Mouse (Mus musculus) MEL-GATA-1-ER (cell line): ENCODE measurements around the gene Kif1b.

ENCODE experiments used
- DNase-seq: peaks from one replicate; pipeline ENCODE4 v3.0.0-alpha.2; 2012; ENCODE audit warnings: low read depth; ENCODE audit errors: extremely low read depth

The Kif1b gene

GRCm38 (mm10) chr4:149307596-149308490, at the start of gene Kif1b:
Gene Kif1b (minus strand): TSS chr4:149307693.
- DNase-seq, result peak; percentile 66

- DNase-seq, result no peak
Measured at GRCm38 (mm10) chr4:149354671-149355070, 47.2 kb upstream of the Kif1b start.

- DNase-seq, result no peak
Measured at GRCm38 (mm10) chr4:149351596-149352150, 44.2 kb upstream of the Kif1b start.

- DNase-seq, result no peak
Measured at GRCm38 (mm10) chr4:149348963-149349362, 41.5 kb upstream of the Kif1b start.

- DNase-seq, result no peak
Measured at GRCm38 (mm10) chr4:149345873-149346272, 38.4 kb upstream of the Kif1b start.

- no peak for DNase-seq
Measured at GRCm38 (mm10) chr4:149344311-149344710, 36.8 kb upstream of the Kif1b start.

- no peak for DNase-seq
Measured at GRCm38 (mm10) chr4:149340680-149341079, 33.2 kb upstream of the Kif1b start.

- no peak for DNase-seq
Measured at GRCm38 (mm10) chr4:149339426-149340214, 32.1 kb upstream of the Kif1b start.

- no peak for DNase-seq
Measured at GRCm38 (mm10) chr4:149338137-149338536, 30.6 kb upstream of the Kif1b start.

GRCm38 (mm10) chr4:149337353-149337752, 29.9 kb upstream of the Kif1b start:
- DNase-seq, result no peak

GRCm38 (mm10) chr4:149336302-149336701, 28.8 kb upstream of the Kif1b start:
- no peak for DNase-seq

- DNase-seq, result no peak
Measured at GRCm38 (mm10) chr4:149334881-149335280, 27.4 kb upstream of the Kif1b start.

GRCm38 (mm10) chr4:149332726-149333125, 25.2 kb upstream of the Kif1b start:
- no peak for DNase-seq

- DNase-seq, result no peak
Measured at GRCm38 (mm10) chr4:149330495-149330894, 23.0 kb upstream of the Kif1b start.

GRCm38 (mm10) chr4:149328735-149329134, 21.2 kb upstream of the Kif1b start:
- no peak for DNase-seq

- DNase-seq, result no peak
Measured at GRCm38 (mm10) chr4:149327281-149327680, 19.8 kb upstream of the Kif1b start.

- no peak for DNase-seq
Measured at GRCm38 (mm10) chr4:149325411-149326162, 18.1 kb upstream of the Kif1b start.

- no peak for DNase-seq
Measured at GRCm38 (mm10) chr4:149323730-149324129, 16.2 kb upstream of the Kif1b start.

GRCm38 (mm10) chr4:149322718-149323117, 15.2 kb upstream of the Kif1b start:
- no peak for DNase-seq

GRCm38 (mm10) chr4:149322286-149322685, 14.8 kb upstream of the Kif1b start:
- no peak for DNase-seq

- no peak for DNase-seq
Measured at GRCm38 (mm10) chr4:149319088-149319487, 11.6 kb upstream of the Kif1b start.
